ENCODE assay signal across 17 mouse cellular contexts in the genomic region with DNA sequence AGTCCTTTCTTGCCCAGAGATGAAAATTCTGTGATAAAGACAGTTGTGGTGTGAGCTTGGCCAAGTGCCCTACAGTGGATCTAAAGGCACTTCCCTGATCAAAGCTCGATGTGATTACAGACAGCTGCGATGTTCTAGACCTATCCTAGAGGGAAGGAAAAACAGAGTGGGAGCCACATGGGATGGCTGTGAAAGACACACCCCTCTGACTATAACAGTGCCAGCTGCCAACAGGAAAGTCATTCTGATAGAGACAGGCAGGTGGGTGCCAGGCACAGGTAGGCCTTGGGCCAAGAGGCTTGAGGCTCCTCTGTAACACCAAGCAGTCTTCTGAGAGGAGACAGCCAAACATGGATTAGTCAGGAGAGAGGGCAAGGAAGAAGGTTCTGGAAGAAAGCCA. TPM values are rescaled to one million over a fixed set of nuclear protein-coding genes. Genes with fewer than 3 reads are reported as not detected.
"Had no signal": no experiment of that assay in that cellular context is flagged by ENCODE, and none has a peak within 500 bp of the region (broad histone marks: within the 10 kb centered on the region; RNA-seq: fewer than 3 reads in every experiment).

No protein-coding gene starts in this region.

- DNase-seq: lung, adult 2 months; lung, postnatal 14 days; lung, postnatal 36 days; right cerebral cortex, postnatal 14 days; thymus, adult 18-20 months; thymus, postnatal 14 days; thymus, postnatal 36 days had no signal

RNA-seq across cellular contexts. Expression of gene Dmbt1, which starts 12.7 kb away (rescaled TPM):
- total RNA-seq: megakaryocyte progenitor cell, adult 5-6 weeks; monocyte, adult 5-6 weeks; neutrophil, adult 5-6 weeks had no signal
- polyA plus RNA-seq: lung, embryonic 15.5 days; lung, postnatal 0 days; macrophage; midbrain, embryonic 11.5 days; midbrain, embryonic 13.5 days; neural tube, embryonic 12.5 days; neural tube, embryonic 14.5 days had no signal
